Mouse (Mus musculus): ENCODE data around the gene AU022252. TPM values are rescaled to one million over a fixed set of nuclear protein-coding genes. Genes with fewer than 3 reads are reported as not detected.

Gene AU022252
- polyA plus RNA-seq, 1 experiment from 2014 or later = 35.1 TPM

GRCm38 (mm10) chr4:119161358-119161757 lies 71.2 kb downstream of the AU022252 start:
- H3K9me3 ChIP-seq (replicated peaks; ENCODE audit: control insufficient read depth, low read length) = no peaks in the 10 kb centered on the region
- H3K4me3 ChIP-seq (ENCODE audit: low read depth, low read length) = no peak overlapping the region
- H3K27ac ChIP-seq (replicated peaks; ENCODE audit: low read depth, low read length) = no peak overlapping the region
- H3K4me1 ChIP-seq (ENCODE audit: control insufficient read depth, insufficient read depth, low read length) = no peaks in the 10 kb centered on the region
- DNase-seq (ENCODE audit: low spot score) = no peak
- H3K36me3 ChIP-seq (replicated peaks; ENCODE audit: control insufficient read depth, insufficient read depth, low read depth, low read length) = no peaks in the 10 kb centered on the region
- no peak overlapping the region for H3K4me2 ChIP-seq (ENCODE audit: low read depth, low read length)
- ATAC-seq (replicated peaks; ENCODE audit: insufficient number of reproducible peaks, low FRiP score, low TSS enrichment, low read depth) = no peak
- no peaks in the 10 kb centered on the region for H3K27me3 ChIP-seq (ENCODE audit: control insufficient read depth, insufficient read depth, low read length)
- 72% methylated on average over 3 of the region's 3 CpGs for WGBS
- no peak overlapping the region for H3K9ac ChIP-seq (replicated peaks; ENCODE audit: low read length)

GRCm38 (mm10) chr4:119157891-119158290 lies 74.6 kb downstream of the AU022252 start:
- H3K9me3 ChIP-seq (replicated peaks; ENCODE audit: control insufficient read depth, low read length) = no peaks in the 10 kb centered on the region
- no peaks in the 10 kb centered on the region for H3K27me3 ChIP-seq (ENCODE audit: control insufficient read depth, insufficient read depth, low read length)
- no peak overlapping the region for H3K27ac ChIP-seq (replicated peaks; ENCODE audit: low read depth, low read length)
- no peak for DNase-seq (ENCODE audit: low spot score)
- no peaks in the 10 kb centered on the region for H3K36me3 ChIP-seq (replicated peaks; ENCODE audit: control insufficient read depth, insufficient read depth, low read depth, low read length)
- no peaks in the 10 kb centered on the region for H3K4me1 ChIP-seq (ENCODE audit: control insufficient read depth, insufficient read depth, low read length)
- H3K4me3 ChIP-seq (ENCODE audit: low read depth, low read length) = no peak overlapping the region
- H3K4me2 ChIP-seq (ENCODE audit: low read depth, low read length) = no peak overlapping the region
- ATAC-seq (replicated peaks; ENCODE audit: insufficient number of reproducible peaks, low FRiP score, low TSS enrichment, low read depth) = no peak
- no peak overlapping the region for H3K9ac ChIP-seq (replicated peaks; ENCODE audit: low read length)
- 78% methylated on average over 5 of the region's 5 CpGs for WGBS

GRCm38 (mm10) chr4:119157186-119157585 lies 75.3 kb downstream of the AU022252 start:
- Histone ChIP-seq H3K27me3 (ENCODE audit: control insufficient read depth, insufficient read depth, low read length) (no peaks in the 10 kb centered on the region), H3K9me3 (replicated peaks; ENCODE audit: control insufficient read depth, low read length) (no peaks in the 10 kb centered on the region), H3K4me1 (ENCODE audit: control insufficient read depth, insufficient read depth, low read length) (no peaks in the 10 kb centered on the region), H3K9ac (replicated peaks; ENCODE audit: low read length) (no peak overlapping the region), H3K4me2 (ENCODE audit: low read depth, low read length) (no peak overlapping the region), H3K27ac (replicated peaks; ENCODE audit: low read depth, low read length) (no peak overlapping the region), H3K36me3 (replicated peaks; ENCODE audit: control insufficient read depth, insufficient read depth, low read depth, low read length) (no peaks in the 10 kb centered on the region), H3K4me3 (ENCODE audit: low read depth, low read length) (no peak overlapping the region)
- 34% methylated on average over 2 of the region's 2 CpGs for WGBS
- ATAC-seq (replicated peaks; ENCODE audit: insufficient number of reproducible peaks, low FRiP score, low TSS enrichment, low read depth) (no peak), DNase-seq (ENCODE audit: low spot score) (peak; percentile 72)

Other genes with a start within 250 kb of the AU022252 start
- gene Slc2a1, start 124.0 kb downstream of the AU022252 start, polyA plus RNA-seq (2014; fragmentation: Nextera tagmentation; extraction: Ambion mirVana) = 111 and 140 TPM in 2 replicates
- gene Zfp691, start 58.5 kb downstream of the AU022252 start, polyA plus RNA-seq (2014; fragmentation: Nextera tagmentation; extraction: Ambion mirVana) = 6.9 and 8.2 TPM in 2 replicates
- 7.0 and 8.7 TPM in 2 replicates for gene Ermap, start 42.7 kb downstream of the AU022252 start, polyA plus RNA-seq (2014; fragmentation: Nextera tagmentation; extraction: Ambion mirVana)
- 174 and 184 TPM in 2 replicates for gene Svbp, start 37.4 kb downstream of the AU022252 start, polyA plus RNA-seq (2014; fragmentation: Nextera tagmentation; extraction: Ambion mirVana)
- gene Tmem269, start 14.5 kb downstream of the AU022252 start, polyA plus RNA-seq (2014; fragmentation: Nextera tagmentation; extraction: Ambion mirVana) = not detected in 2 replicates
- 20.0 and 22.8 TPM in 2 replicates for gene P3h1, start 203 bp upstream of the AU022252 start, polyA plus RNA-seq (2014; fragmentation: Nextera tagmentation; extraction: Ambion mirVana)
- not detected in 2 replicates for gene Cldn19, start 22.7 kb upstream of the AU022252 start, polyA plus RNA-seq (2014; fragmentation: Nextera tagmentation; extraction: Ambion mirVana)
- 1,287 and 1,398 TPM in 2 replicates for gene Ybx1, start 61.9 kb upstream of the AU022252 start, polyA plus RNA-seq (2014; fragmentation: Nextera tagmentation; extraction: Ambion mirVana)
- gene Ppih, start 87.8 kb upstream of the AU022252 start, polyA plus RNA-seq (2014; fragmentation: Nextera tagmentation; extraction: Ambion mirVana) = 153 and 157 TPM in 2 replicates
- 6.7 and 7.7 TPM in 2 replicates for gene Ccdc30, start 182.8 kb upstream of the AU022252 start, polyA plus RNA-seq (2014; fragmentation: Nextera tagmentation; extraction: Ambion mirVana)
- 32.5 and 34.3 TPM in 2 replicates for gene Ppcs, start 189.7 kb upstream of the AU022252 start, polyA plus RNA-seq (2014; fragmentation: Nextera tagmentation; extraction: Ambion mirVana)
- gene Zmynd12, start 190.1 kb upstream of the AU022252 start, polyA plus RNA-seq (2014; fragmentation: Nextera tagmentation; extraction: Ambion mirVana) = not detected in 2 replicates